Mouse (Mus musculus) left cerebral cortex, adult 8-10 months (tissue): Measurements from ENCODE around the gene Tdg. TPM values are rescaled to one million over a fixed set of nuclear protein-coding genes. Genes with fewer than 3 reads are reported as not detected.

Experiments used
- DNase-seq, 2 experiments: peaks; one replicate each; pipeline ENCODE4 v3.0.0; 2022; ENCODE audit warnings: low spot score in 2 of 2
- total RNA-seq, 4 experiments: library from RNA; stranded (reverse); gene quantifications; 2 replicates each; pipeline ENCODE4 v1.2.4; 2022

Gene Tdg
- total RNA-seq, 4 experiments from 2014 or later: 36.7 to 43.9 (median 38.7) TPM

DNA sequence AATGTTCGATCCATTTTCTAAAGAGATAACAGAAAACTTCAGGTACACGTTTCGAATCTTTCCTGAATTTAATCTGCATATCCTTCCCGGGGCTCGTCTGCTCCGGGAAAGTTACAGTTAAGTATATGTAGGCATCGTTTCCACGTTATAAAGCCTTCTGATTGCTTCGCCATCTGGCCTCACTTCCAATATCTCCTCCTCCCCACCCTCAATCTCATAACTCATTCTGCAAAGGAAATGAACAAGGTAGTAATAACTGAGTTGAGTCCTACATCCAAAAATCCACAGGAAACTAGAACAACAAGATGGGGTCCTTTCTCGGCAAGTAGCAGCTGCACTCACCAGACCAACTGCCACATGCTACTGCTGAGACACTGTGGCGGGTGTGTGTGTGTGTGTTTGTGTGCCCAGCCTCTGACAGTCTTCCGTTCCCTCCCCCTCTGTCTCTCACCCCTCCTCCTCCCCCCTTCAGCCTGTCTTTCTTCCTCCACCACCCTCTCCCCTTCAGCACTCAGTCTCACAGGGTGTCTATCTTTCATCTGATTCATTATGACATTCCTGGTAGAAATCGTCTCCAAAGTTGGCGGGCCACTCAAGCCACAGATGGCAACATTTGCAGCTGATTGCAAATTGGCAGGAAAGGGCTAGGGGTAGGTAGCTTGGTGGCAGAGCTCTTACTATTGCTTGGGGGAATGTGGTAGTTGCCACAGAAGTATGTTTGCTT lies 32.8 kb downstream of the Tdg start:
- DNase-seq: peak in 1 of 2 experiments; percentile 55

DNA sequence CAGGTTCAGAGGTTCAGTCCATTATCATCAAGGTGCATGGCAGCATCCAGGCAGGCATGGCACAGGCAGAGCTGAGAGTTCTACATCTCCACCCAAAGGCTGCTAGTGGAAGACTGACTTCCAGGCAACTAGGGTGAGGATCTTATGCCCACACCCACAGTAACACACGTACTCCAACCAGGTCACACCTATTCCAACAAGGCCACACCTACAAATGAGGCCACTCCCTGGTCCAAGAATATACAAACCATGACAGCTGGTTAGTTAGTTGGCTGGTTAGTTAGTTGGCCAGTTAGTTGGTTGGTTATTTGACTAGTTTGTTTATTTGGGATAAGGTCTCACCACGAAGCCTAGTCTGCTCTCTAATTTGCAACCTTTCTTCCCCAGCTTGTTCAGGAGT lies 33.7 kb downstream of the Tdg start:
- no peak for DNase-seq

DNA sequence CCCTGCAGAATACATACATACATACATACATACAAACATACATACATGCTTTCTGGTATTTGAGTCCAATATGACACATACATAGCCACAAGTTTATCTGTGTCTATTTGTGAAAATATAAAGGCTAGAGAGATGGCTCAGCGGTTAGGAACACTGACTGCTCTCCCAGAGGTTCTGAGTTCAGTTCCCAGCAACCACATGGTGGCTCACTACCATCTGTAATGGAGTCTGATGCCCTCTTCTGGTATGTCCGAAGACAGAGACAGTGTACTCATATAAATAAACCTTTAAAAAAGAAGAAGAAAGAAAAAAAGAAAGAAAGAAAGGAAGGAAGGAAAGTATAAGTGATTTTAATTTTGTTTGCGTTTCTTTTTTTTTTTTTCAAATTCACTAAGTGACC lies 36.3 kb downstream of the Tdg start:
- no peak for DNase-seq

DNA sequence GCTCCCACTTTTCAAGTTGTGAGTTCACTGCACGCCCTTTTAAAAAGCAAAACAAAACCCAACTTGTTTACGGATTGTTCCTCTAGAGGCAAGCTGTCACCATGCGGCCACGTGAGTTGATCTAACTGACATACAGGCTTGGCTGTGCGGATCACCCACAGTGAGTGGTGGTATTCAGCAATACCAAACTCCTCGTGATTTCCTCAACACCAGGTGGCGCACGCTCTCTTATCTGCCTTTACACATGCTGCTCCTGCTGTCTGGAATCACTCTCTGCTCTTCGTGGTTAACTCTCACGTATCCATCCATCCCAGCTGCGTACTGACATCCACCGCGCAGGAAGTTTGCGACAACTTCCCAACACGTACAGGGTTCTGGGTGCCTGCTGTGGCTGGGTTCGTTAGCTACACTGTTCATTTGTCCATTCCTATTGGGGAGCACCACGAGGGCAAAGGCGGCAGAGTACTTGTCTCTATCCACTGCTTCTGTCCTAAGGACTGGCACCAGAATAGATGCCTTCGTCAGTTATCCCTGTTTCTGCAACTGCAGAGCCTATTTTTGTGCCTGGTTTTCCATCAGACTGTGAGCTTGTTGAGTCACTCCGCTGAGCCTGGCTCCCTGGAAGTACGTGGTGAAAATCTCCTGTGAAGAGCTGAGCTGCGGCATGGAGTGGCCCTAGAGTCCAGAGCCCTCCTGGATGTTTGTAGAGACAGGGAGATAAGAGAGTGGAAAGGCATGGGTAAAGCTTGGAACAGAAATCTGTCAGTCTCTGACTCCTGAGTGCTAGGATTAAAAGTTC lies 37.0 kb downstream of the Tdg start:
- peak; percentile 78 to 88 for DNase-seq

DNA sequence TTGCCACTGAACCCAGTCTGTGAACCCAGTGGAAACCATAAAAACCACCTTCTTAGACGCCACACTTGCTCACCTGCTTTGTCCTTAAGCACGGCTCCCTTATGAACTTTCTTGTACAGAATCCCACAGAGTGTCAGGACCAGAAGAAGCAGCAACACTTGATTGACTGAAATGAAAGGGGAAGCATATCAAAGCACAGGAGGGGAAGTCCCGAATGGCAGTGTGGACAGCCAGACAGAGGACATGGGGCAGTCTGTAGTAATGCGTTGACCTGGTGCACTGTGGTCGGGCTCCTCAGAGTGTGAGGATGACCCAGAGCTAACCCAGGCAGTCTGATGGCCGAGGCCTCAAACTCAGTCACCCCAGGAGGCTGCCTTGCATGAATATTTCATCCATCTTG lies 40.6 kb downstream of the Tdg start:
- DNase-seq: no peak

DNA sequence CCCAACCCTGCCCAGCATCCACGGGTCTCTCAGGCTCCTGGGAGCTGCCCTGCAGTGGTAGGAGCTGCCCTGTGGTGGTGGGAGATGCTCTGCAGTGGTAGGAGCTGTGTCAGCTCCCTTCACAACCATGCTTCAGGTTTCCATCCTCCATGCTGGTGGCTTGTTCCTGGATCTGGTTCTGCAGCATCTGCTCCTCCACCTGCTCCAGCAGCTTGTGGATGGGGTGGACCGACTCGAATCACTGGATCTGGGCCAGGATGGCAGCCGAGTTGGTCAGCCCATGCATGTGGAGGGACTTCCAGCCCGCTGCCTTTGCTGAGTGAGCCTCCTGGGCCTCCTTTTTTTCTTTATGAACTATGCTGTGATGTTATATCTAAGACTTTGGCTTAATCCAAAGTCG lies 47.3 kb downstream of the Tdg start:
- DNase-seq: peak in 1 of 2 experiments; percentile 61

DNA sequence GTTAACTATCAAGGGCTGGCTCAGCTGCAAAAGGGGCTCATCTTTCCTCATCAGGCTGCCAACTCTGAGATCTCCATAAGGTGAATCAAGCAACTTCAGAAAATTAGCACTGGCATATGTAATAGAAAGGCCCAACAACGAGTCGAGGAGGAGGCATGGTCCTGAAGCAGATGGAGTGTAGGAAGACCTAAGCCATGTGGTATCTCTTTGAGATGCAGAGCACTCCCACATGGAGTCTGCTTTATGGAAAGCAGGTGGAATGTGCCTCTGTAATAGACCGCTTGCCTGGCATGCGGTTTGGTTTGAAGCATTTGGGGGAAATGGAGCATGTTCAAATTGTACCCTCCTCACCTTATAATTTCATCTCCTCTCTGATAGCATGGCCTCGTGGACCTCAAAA lies 51.1 kb downstream of the Tdg start:
- peak in 1 of 2 experiments; percentile 89 for DNase-seq

DNA sequence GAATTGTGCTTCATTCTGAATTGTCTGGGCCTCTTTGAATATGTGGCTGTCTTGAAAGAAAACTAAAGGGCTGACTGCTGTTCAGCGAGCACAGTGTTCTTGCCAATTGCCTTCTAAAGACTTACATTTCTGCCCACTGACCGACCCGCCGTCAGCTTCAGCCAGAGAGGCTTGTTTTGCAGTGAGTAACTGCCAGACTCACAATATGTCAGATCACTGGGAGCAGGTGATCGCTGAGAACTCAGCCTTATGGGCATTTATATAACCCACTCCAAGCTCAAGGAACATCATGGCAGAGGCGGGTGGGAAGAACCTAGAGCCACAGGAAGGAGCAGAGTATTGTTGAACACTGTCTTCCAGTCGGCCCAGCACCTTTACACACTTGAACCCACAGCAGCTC lies 52.0 kb downstream of the Tdg start:
- DNase-seq: peak in 1 of 2 experiments; percentile 76

DNA sequence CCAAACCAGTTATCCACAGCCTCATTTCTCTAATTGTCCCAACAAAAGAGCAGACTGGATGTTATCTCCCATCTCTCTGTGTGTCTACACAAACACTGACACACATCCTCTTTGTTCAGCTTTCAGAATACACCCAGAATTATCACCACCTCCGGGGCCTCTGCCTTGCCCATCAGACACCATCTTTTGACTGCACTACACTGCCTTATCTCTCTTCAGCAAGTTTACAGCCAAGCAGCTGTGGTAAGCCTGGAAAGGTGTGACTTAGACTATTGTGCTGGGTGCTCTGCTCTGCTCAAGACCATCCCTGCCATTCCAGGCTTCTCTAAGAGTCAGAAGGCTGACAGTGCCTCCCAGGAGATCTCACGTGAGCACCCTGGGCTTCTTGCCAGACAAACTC lies 55.8 kb downstream of the Tdg start:
- no peak for DNase-seq

DNA sequence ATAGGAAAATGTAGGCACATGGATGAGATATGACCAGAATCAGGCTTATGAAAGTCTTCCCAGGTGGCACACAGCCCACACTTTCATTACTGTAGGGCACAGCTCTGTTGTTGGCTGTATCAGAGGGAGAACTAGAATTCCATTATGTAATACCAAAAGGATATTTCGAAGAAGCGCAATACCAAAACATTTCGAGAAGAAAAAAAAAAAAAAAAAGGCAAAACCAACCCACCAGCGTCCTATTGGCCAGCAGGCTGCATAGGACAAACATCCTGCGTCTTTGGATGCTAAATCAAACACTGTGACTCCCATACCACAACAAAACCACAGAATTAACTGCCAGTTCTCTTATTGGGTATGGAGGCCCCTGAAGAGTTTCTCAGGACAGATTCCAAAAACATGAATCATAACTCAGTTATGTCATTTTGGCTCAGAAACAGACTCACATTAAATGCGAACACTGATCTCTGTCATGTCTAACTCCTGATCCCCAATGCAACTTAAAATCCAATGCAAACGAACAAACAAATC lies 60.1 kb downstream of the Tdg start:
- DNase-seq: no peak

DNA sequence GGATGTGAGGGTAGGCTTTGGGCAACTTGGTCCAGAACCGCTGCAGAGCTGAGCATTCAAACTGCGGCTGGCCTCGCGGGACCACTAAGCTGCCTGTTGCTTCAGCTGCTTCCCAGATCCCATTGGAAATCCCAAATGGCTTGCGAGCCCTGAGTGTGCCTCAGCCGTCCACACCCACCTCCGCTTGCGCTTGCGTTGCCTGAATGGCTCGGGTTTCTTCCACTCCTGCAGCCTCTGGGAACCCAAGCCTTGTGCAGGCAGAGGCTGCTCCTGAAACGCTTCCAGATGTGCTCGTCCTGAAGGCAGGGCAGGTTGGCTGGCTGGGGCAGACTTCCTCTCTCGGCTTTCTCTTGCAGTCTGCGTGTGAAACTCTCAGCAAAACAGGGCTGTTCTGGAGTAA lies 60.9 kb downstream of the Tdg start, which contains the start of gene Glt8d2:
Glt8d2 (minus strand) TSS at position 157 of the 400 bp plus-strand sequence.
- peak; percentile 33 to 69 for DNase-seq

DNA sequence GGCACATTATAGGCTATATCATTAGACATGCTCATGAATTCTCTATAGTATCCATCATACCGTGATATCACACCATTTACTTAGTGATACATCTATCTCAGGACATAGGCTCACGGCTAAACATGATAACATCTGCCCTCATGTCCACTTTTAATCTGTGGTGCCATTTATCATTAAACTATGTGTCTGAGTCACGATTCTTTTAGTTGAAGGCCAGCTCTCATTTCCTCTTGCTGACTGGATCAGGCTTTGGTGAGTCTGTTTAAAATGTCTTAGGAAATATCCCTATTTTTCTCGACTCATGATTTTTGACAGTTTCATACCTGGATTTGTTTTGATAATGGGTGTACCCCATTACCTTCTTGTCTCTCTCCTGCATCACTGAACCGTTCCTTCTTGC lies 66.3 kb downstream of the Tdg start, which contains the start of gene Hcfc2:
Hcfc2 (plus strand) TSS at position 205 of the 400 bp plus-strand sequence.
- DNase-seq: no peak

DNA sequence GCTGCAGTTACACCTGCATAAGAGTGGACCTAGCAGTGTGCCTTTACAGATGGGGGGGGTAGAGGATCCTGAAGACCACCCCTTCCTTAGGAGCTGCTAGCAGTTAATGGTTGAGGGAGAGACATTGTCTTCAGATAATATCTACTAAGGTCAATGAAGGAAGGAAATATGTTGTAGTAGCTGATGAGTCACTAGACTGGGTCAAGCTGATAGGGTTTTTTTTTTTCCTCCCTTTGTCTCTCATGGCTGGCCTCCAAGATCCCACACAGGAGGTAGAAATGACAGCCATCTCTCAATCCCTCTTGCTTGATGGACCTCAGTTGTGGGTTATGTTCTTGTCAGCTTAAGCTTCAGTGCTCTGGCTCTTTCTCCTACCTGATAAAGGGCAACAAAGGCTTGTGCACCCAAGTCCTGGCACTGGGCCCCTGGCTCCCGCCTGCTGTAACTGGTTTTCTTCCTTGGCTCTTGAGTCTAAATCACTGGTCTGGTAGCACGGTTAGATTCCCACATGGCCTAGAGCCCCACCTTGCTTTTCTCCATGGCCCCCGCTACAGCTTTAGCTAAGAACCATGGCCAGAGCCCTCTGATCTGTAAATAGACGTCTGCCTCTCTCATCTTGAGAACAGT lies 66.9 kb downstream of the Tdg start:
- DNase-seq: no peak

DNA sequence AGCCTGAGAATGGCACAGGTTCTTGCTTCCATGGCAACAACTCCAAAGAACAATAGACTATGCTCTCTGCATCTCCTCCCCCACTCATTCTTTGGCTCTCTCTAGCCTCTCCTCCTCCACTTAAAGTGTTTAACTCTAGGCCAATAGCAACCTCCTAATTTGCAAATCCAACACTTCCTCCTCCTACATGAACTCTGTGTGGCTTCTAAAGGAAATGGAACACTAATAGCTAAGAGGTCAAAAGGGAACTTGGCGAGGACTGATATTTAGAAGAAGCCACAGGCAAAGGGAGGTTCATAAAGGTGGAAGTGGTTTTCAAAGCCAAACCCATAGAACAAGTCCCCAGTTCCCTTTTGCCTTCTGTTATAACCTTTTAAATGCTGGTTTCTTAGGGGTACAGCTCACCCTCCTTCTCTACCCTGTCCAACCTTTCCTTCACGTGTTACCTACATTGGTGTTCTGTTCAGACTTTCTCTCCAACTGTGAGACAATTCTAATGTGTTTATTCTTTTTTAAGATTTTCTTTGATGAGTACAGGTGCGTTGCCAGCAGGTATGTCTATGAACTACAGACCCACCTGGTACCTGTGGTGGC lies 67.8 kb downstream of the Tdg start:
- no peak for DNase-seq

DNA sequence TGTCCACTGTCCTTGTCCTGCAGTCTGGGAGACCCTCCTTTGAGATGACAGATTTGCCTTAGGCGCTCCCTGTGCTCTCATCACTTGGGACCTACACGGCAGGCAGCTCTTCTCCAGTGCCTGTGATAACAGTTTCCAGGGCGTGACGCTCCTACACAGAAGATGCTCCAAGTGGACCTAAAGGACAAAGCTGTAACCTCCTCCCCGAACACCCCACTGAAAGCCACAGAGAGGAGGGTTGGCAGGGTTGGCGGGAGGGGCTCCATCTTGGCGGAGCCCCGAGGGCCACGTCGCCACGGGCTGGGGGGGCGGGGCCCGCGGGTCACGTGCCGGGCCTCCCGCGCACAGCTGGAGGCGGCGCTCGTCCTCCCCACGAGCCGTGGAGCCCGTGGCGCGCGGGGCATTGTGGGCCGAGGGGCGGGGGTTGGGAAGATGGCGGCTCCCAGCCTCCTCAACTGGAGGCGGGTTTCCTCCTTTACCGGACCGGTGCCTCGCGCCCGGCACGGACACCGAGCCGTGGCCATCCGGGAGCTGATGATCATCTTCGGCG lies 69.2 kb downstream of the Tdg start:
- peak; percentile 76 to 78 for DNase-seq

DNA sequence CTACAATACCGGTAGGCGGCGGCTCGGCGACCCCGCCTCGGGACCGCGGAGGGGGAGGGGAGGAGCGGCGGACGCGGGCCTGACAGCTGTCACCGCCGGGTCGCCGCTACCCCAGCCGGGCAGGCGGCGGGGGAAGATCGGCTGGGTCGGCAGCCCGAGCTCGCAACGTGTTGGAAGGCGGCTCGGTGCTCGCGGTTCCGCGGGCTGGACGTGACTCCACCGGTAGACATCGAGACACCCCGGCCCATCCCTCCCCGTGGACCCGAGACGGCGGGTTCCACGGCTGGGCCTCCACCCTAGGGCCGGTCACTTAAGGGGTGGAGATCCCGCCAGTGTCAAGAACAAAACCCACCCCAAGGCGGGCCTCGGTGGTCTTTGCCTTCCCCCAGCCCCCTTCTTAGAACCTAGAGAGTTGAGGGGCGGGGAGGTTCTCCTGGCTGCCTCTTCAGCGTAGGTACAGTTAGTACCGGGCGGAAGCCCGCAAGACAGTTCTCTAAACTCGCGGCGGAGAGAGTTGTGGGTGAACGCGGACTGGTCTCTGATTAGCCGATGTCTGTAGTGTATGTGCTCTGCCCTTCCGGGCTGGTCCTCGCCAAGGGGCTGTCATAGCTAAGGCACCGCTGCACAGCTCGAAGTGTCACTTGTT lies 69.8 kb downstream of the Tdg start:
- DNase-seq: no peak
